In the genomic region with DNA sequence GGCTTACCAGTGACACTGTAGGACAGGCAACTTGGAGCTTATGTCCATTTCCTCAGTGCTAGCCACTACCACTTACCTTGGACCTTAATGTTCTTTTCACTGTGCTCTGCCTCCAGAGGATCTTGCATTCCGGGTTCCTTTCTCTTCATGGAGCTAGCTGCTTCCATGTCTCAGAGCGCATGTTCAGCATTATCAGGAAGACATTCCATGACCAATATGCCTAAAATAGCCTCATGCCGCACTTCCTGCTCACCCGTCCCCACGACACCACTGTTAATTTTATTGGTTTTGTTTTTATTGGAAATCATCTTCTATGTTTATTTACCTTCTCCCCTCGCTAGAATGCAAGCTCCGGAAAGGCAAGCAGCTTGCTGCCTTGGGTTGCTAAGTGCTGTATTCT, we compare ENCODE assay signal across 11 mouse cellular contexts. TPM values are rescaled to one million over a fixed set of nuclear protein-coding genes. Genes with fewer than 3 reads are reported as not detected.
DNase-seq lines count a peak whose midpoint lies in the region; ATAC-seq lines count a peak whose summit lies in the region.
"Had no signal": no experiment of that assay in that cellular context is flagged by ENCODE, and none has a peak within 500 bp of the region (broad histone marks: within the 10 kb centered on the region; RNA-seq: fewer than 3 reads in every experiment).

No protein-coding gene starts in this region.

- H3K4me2 ChIP-seq in lung, embryonic 15.5 days: peak overlapping the region; percentile 24; the same call in 1 of the 2 replicates
- H3K4me2 ChIP-seq in embryonic facial prominence, embryonic 15.5 days (replicated peaks): 0 out of 2 replicates have a peak overlapping the region, but pooled peaks have one; percentile 8
- H3K4me2 ChIP-seq in heart, embryonic 14.5 days (ENCODE audit: low read length): peak overlapping the region; percentile 64
- H3K4me2 ChIP-seq in kidney, embryonic 15.5 days: peak overlapping the region; percentile 27
- H3K4me2 ChIP-seq: embryonic facial prominence, embryonic 12.5 days had no signal

- no peak for DNase-seq in lung, postnatal 25 days (ENCODE audit: low spot score)
- no peak for DNase-seq in adrenal gland, postnatal 25 days
- DNase-seq in layer of hippocampus, postnatal 10 days (ENCODE audit: low spot score in 2 of 2): no peak
- DNase-seq: cerebellum, adult 8-10 months had no signal

- no peak for ATAC-seq in lung, embryonic 15.5 days (ENCODE audit: borderline replicate concordance, extremely low read depth, low FRiP score, low TSS enrichment)
- no peak for ATAC-seq in embryonic facial prominence, embryonic 15.5 days (ENCODE audit: insufficient number of reproducible peaks, low FRiP score, low TSS enrichment, low read depth)
- no peak for ATAC-seq in heart, embryonic 14.5 days (ENCODE audit: insufficient number of reproducible peaks, insufficient read depth, low FRiP score, low read depth)
- ATAC-seq in kidney, embryonic 15.5 days (replicated peaks; ENCODE audit: low FRiP score): no peak
- no peak for ATAC-seq in erythroblast, adult 5-6 weeks (replicated peaks; ENCODE audit: low FRiP score, poor library complexity, severe bottlenecking)
- ATAC-seq: forebrain, embryonic 16.5 days had no signal

- no peak overlapping the region for H3K27ac ChIP-seq in lung, embryonic 15.5 days
- H3K27ac ChIP-seq in embryonic facial prominence, embryonic 15.5 days (replicated peaks): no peak overlapping the region
- H3K27ac ChIP-seq in heart, embryonic 14.5 days (replicated peaks in 1 of 2; ENCODE audit: control insufficient read depth in 1 of 2, insufficient read depth in 1 of 2, low read depth in 2 of 2, low read length in 2 of 2): peak overlapping the region; percentile 72 to 85
- peak overlapping the region; percentile 70 for H3K27ac ChIP-seq in kidney, embryonic 15.5 days
- H3K27ac ChIP-seq: embryonic facial prominence, embryonic 12.5 days had no signal

- peaks cover 9% of the 10 kb centered on the region; the same call in 1 of the 2 replicates for H3K4me1 ChIP-seq in lung, embryonic 15.5 days
- H3K4me1 ChIP-seq in embryonic facial prominence, embryonic 15.5 days: 0 out of 2 replicates have a peak, but pooled peaks cover 5% of the 10 kb centered on the region
- H3K4me1 ChIP-seq in heart, embryonic 14.5 days (ENCODE audit: control insufficient read depth in 2 of 2, insufficient read depth in 2 of 2, low read length in 2 of 2): peaks cover 14 to 20% of the 10 kb centered on the region in 2 experiments
- peaks cover 24% of the 10 kb centered on the region for H3K4me1 ChIP-seq in kidney, embryonic 15.5 days

- H3K9ac ChIP-seq in lung, embryonic 15.5 days: no peak overlapping the region
- no peak overlapping the region for H3K9ac ChIP-seq in embryonic facial prominence, embryonic 15.5 days
- H3K9ac ChIP-seq in heart, embryonic 14.5 days (ENCODE audit: low read length): peak overlapping the region; percentile 61
- no peak overlapping the region for H3K9ac ChIP-seq in kidney, embryonic 15.5 days
- H3K9ac ChIP-seq: embryonic facial prominence, embryonic 12.5 days had no signal

- no peaks in the 10 kb centered on the region for H3K9me3 ChIP-seq in lung, embryonic 15.5 days
- H3K9me3 ChIP-seq in embryonic facial prominence, embryonic 15.5 days (replicated peaks): no peaks in the 10 kb centered on the region
- H3K9me3 ChIP-seq in heart, embryonic 14.5 days (ENCODE audit: control insufficient read depth, low read length): no peaks in the 10 kb centered on the region
- no peaks in the 10 kb centered on the region for H3K9me3 ChIP-seq in kidney, embryonic 15.5 days (replicated peaks)
- H3K9me3 ChIP-seq: embryonic facial prominence, embryonic 12.5 days had no signal

- no peaks in the 10 kb centered on the region for H3K27me3 ChIP-seq in lung, embryonic 15.5 days
- H3K27me3 ChIP-seq in embryonic facial prominence, embryonic 15.5 days: no peaks in the 10 kb centered on the region
- H3K27me3 ChIP-seq in heart, embryonic 14.5 days (ENCODE audit: control insufficient read depth, insufficient read depth, low read length): peaks cover 4% of the 10 kb centered on the region; the same call in 1 of the 2 replicates
- 0 out of 2 replicates have a peak, but pooled peaks cover 3% of the 10 kb centered on the region for H3K27me3 ChIP-seq in kidney, embryonic 15.5 days
- H3K27me3 ChIP-seq: embryonic facial prominence, embryonic 12.5 days had no signal

- WGBS in lung, embryonic 15.5 days: 28% methylated on average over 7 of the region's 7 CpGs
- 36% methylated on average over 7 of the region's 7 CpGs for WGBS in embryonic facial prominence, embryonic 15.5 days
- 7% methylated on average over 7 of the region's 7 CpGs for WGBS in heart, embryonic 14.5 days
- 49% methylated on average over 7 of the region's 7 CpGs for whole genome bisulfite sequencing in kidney, embryonic 15.5 days

- no peaks in the 10 kb centered on the region for H3K36me3 ChIP-seq in lung, embryonic 15.5 days
- H3K36me3 ChIP-seq in embryonic facial prominence, embryonic 15.5 days: no peaks in the 10 kb centered on the region
- H3K36me3 ChIP-seq in heart, embryonic 14.5 days (ENCODE audit: control insufficient read depth, insufficient read depth, low read length): no peaks in the 10 kb centered on the region
- H3K36me3 ChIP-seq in kidney, embryonic 15.5 days: no peaks in the 10 kb centered on the region
- H3K36me3 ChIP-seq: embryonic facial prominence, embryonic 12.5 days had no signal

- no peak overlapping the region for H3K4me3 ChIP-seq in lung, embryonic 15.5 days
- H3K4me3 ChIP-seq in embryonic facial prominence, embryonic 15.5 days (replicated peaks): no peak overlapping the region
- peak overlapping the region; percentile 19 to 27; a peak in 3 of 4 replicates for H3K4me3 ChIP-seq in heart, embryonic 14.5 days (ENCODE audit: control insufficient read depth in 1 of 2, insufficient read depth in 1 of 2, low read depth in 1 of 2, low read length in 2 of 2)
- 0 out of 2 replicates have a peak overlapping the region, but pooled peaks have one; percentile 0 for H3K4me3 ChIP-seq in kidney, embryonic 15.5 days (replicated peaks)
- H3K4me3 ChIP-seq: embryonic facial prominence, embryonic 12.5 days had no signal

RNA-seq across cellular contexts. Expression of gene Emsy, which starts 21.9 kb away (rescaled TPM):
- polyA plus RNA-seq in lung, embryonic 15.5 days (2015; fragmentation: Nextera tagmentation; extraction: Ambion mirVana): 23.4 and 25.6 TPM in 2 replicates
- polyA plus RNA-seq in embryonic facial prominence, embryonic 15.5 days (2015; fragmentation: Nextera tagmentation; extraction: Ambion mirVana): 25.8 and 26.7 TPM in 2 replicates
- polyA plus RNA-seq in heart, embryonic 14.5 days (2014; fragmentation: Nextera tagmentation; extraction: Ambion mirVana): 32.7 and 34.9 TPM in 2 replicates
- 29.3 and 32.4 TPM in 2 replicates for polyA plus RNA-seq in kidney, embryonic 15.5 days (2015; fragmentation: Nextera tagmentation; extraction: Ambion mirVana)
- total RNA-seq in erythroblast, adult 5-6 weeks (2015; ENCODE audit: low replicate concordance): 69.6 and 81.7 TPM in 2 replicates
- 50.3 and 55.3 TPM in 2 replicates for total RNA-seq in erythroblast, adult 5-6 weeks (2017; ENCODE audit: low replicate concordance)
- 40.4 and 46.4 TPM in 2 replicates for total RNA-seq in adrenal gland, postnatal 25 days (2021)
- 10 to 100 TPM; 47.8 to 55.5 TPM for total RNA-seq in layer of hippocampus, postnatal 10 days (2021)

RNA-seq across cellular contexts. Expression of gene Thap12, which starts 24.5 kb away (rescaled TPM):
- polyA plus RNA-seq in lung, embryonic 15.5 days (2015; fragmentation: Nextera tagmentation; extraction: Ambion mirVana): 56.2 and 57.3 TPM in 2 replicates
- 55.3 and 56.1 TPM in 2 replicates for polyA plus RNA-seq in embryonic facial prominence, embryonic 15.5 days (2015; fragmentation: Nextera tagmentation; extraction: Ambion mirVana)
- polyA plus RNA-seq in heart, embryonic 14.5 days (2014; fragmentation: Nextera tagmentation; extraction: Ambion mirVana): 44.9 and 48.6 TPM in 2 replicates
- polyA plus RNA-seq in kidney, embryonic 15.5 days (2015; fragmentation: Nextera tagmentation; extraction: Ambion mirVana): 61.3 and 61.7 TPM in 2 replicates
- total RNA-seq in erythroblast, adult 5-6 weeks (2015; ENCODE audit: low replicate concordance): 4.8 and 11.3 TPM in 2 replicates
- total RNA-seq in erythroblast, adult 5-6 weeks (2017; ENCODE audit: low replicate concordance): 7.2 and 11.8 TPM in 2 replicates
- 68.2 and 76.1 TPM in 2 replicates for total RNA-seq in adrenal gland, postnatal 25 days (2021)
- total RNA-seq in layer of hippocampus, postnatal 10 days (2021): 10 to 100 TPM; 78.8 to 81.9 TPM

Comparison
In these comparisons a context has a peak if more than half of its experiments do, and no peak if none do; other contexts are left out.
1. H3K27ac ChIP-seq: peak in heart, embryonic 14.5 days (2 of 2) and kidney, embryonic 15.5 days (single experiment); none in lung, embryonic 15.5 days (single experiment) and embryonic facial prominence, embryonic 15.5 days (single experiment).
2. H3K4me2 ChIP-seq: peak in every context shown above with its lines; median percentile 64 in heart, embryonic 14.5 days; 27 in kidney, embryonic 15.5 days; 24 in lung, embryonic 15.5 days; 8 in embryonic facial prominence, embryonic 15.5 days.
3. H3K4me3 ChIP-seq: peak in heart, embryonic 14.5 days (2 of 2) and kidney, embryonic 15.5 days (single experiment); none in lung, embryonic 15.5 days (single experiment) and embryonic facial prominence, embryonic 15.5 days (single experiment).